Mouse (Mus musculus): ENCODE data around the gene Cmbl. TPM values are rescaled to one million over a fixed set of nuclear protein-coding genes. Genes with fewer than 3 reads are reported as not detected.
A peak's percentile ranks its signal among the peaks of the same experiment; 100 is the strongest.

Cmbl gene
- total and polyA plus RNA-seq, 2 experiments from 2014 or later, result 22.8 to 41.0 TPM

DNA sequence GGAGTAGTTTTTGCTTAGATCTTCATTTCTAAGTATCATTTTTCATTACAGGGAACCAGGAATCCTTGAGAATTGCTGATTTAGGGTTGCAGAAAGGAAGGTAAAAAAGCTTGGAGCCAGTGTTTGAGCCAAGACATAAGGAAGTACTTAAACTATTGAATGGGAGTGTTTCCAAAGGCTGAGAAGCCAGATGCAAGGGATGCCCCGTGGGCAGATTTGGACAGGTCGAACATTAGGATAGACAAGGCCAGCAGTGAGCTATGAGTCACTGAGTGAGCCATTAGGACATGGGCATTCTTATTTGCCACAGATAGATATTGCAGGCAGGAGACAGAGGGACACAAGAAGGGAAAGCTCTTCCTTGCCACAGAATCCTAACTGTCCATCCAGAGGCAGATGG is 49.5 kb downstream of the Cmbl start:
- H3K4me1 ChIP-seq (ENCODE audit: control insufficient read depth, insufficient read depth), result no peaks in the 10 kb centered on the region
- no peak for TF ChIP-seq CTCF (IDR thresholded peaks at IDR 0.05; ENCODE audit: low read depth)
- H3K27ac ChIP-seq (ENCODE audit: low read depth), result no peak overlapping the region
- H3K27me3 ChIP-seq (ENCODE audit: control insufficient read depth, insufficient read depth, low read length), result no peaks in the 10 kb centered on the region
- ATAC-seq (ENCODE audit: insufficient read depth, low read depth), result no peak
- no peak overlapping the region for H3K4me2 ChIP-seq (ENCODE audit: low read depth, low read length)
- H3K9me3 ChIP-seq (replicated peaks; ENCODE audit: control insufficient read depth, low read length), result no peaks in the 10 kb centered on the region
- peaks cover 31% of the 10 kb centered on the region for H3K36me3 ChIP-seq (replicated peaks; ENCODE audit: control insufficient read depth, insufficient read depth, low read length)
- no peak for DNase-seq (ENCODE audit: low spot score)
- no peak overlapping the region for H3K9ac ChIP-seq (replicated peaks; ENCODE audit: low read depth, low read length)
- 84% methylated on average over 2 of the region's 2 CpGs for WGBS
- no peak overlapping the region for H3K4me3 ChIP-seq (ENCODE audit: low read depth, low read length)

DNA sequence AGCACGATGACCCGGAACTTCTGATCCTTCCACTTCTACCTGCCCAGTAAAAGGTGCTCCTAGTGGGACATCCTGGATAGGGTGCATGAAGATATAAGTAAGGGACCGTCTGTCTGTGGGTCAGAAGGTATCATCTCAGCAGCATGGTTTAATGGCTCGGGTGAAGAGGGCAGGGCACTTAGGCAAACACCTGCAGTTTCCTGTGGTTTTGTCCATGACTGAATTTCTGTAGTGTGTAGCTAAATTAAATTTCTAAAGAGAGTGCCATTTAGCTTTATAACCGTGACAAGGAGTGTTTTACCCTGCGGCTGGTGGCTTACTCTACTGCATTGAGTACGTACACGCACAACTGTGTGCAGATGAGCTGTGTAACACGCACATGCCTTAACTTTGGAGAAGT is 52.1 kb downstream of the Cmbl start:
- H3K9ac ChIP-seq (replicated peaks; ENCODE audit: low read depth, low read length), result no peak overlapping the region
- TF ChIP-seq EP300 (IDR thresholded peaks at IDR 0.05; ENCODE audit: low read depth), result no peak
- no peak for TF ChIP-seq CTCF (IDR thresholded peaks at IDR 0.05; ENCODE audit: low read depth)
- peaks cover 44% of the 10 kb centered on the region for H3K36me3 ChIP-seq (replicated peaks; ENCODE audit: control insufficient read depth, insufficient read depth, low read length)
- H3K4me3 ChIP-seq (ENCODE audit: low read depth, low read length), result no peak overlapping the region
- no peak overlapping the region for H3K4me2 ChIP-seq (ENCODE audit: low read depth, low read length)
- H3K9me3 ChIP-seq (replicated peaks; ENCODE audit: control insufficient read depth, low read length), result no peaks in the 10 kb centered on the region
- H3K4me1 ChIP-seq (ENCODE audit: control insufficient read depth, insufficient read depth), result no peaks in the 10 kb centered on the region
- WGBS, result 88% methylated on average over 9 of the region's 9 CpGs
- ATAC-seq (ENCODE audit: insufficient read depth, low read depth) (no peak), DNase-seq (ENCODE audit: low spot score) (no peak)
- H3K27me3 ChIP-seq (ENCODE audit: control insufficient read depth, insufficient read depth, low read length), result no peaks in the 10 kb centered on the region
- H3K27ac ChIP-seq (ENCODE audit: low read depth), result no peak overlapping the region

DNA sequence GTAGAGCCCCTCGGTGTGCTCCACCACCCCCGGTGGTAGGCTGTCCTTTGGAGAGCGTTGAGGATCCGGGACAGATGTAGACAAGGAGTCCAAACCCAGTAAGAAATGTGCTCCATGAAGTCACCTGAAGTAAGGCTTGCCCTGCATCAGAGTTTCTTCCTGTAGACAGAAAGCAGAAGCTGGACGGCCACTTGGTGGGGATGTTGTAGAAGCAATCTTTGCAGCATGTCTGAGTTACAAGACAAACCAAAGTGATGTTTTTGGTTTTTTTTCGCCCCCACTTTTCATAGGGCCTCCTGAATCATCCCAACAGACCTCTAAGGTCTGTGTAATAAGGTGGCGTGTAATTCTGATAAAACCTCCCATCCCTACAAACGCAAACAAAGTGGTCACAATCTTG is 54.3 kb downstream of the Cmbl start:
- Histone ChIP-seq H3K4me2 (ENCODE audit: low read depth, low read length) (no peak overlapping the region), H3K4me1 (ENCODE audit: control insufficient read depth, insufficient read depth) (no peaks in the 10 kb centered on the region), H3K4me3 (ENCODE audit: low read depth, low read length) (no peak overlapping the region), H3K36me3 (replicated peaks; ENCODE audit: control insufficient read depth, insufficient read depth, low read length) (peaks cover 41% of the 10 kb centered on the region), H3K27me3 (ENCODE audit: control insufficient read depth, insufficient read depth, low read length) (no peaks in the 10 kb centered on the region), H3K9ac (replicated peaks; ENCODE audit: low read depth, low read length) (no peak overlapping the region), H3K27ac (ENCODE audit: low read depth) (no peak overlapping the region), H3K9me3 (replicated peaks; ENCODE audit: control insufficient read depth, low read length) (no peaks in the 10 kb centered on the region)
- TF ChIP-seq EP300 (IDR thresholded peaks at IDR 0.05; ENCODE audit: low read depth) (no peak), CTCF (IDR thresholded peaks at IDR 0.05; ENCODE audit: low read depth) (peak; percentile 5; the same call in 1 of the 2 replicates)
- ATAC-seq (ENCODE audit: insufficient read depth, low read depth) (no peak), DNase-seq (ENCODE audit: low spot score) (no peak)
- 92% methylated on average over 8 of the region's 8 CpGs for WGBS

DNA sequence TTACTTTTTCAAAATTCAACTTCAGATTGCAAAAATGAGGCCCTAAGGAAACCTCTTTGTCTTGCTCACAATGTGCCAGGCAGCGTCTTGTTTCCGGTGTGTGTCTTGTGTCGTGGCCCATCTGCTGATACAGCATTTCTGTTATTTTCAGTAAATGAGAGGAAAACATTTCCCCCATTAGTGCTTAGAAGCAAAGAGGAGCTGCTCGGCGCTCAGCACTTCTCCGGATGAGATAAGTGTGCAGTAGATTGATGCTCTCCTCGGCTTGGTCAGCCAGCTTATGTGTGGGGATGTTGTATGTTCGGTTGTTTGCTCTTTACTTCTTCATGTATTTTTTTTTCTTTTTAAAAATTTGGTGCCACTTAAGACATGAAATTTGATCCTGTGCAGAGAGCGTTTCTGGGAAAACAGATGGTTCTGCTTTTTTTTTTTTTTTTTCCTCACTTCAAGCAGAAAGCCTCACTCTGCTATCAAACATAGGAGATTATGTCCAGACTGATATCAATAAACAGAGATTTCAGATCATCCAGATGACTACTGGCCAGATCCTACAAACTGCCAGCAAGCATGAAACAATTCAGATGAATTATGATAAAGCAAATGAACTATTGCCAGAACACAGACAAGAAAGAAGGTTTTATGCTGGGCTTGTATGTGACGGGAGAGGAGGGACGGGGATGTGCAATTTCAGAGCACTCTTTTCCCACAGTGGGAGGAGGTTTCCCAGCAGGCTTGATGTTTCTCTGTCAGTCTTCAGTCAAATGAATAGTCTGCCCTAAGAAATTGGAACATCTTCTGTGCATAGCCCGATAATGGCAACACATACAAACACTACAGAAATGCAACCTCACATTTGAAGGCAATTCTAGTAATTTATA is 62.3 kb downstream of the Cmbl start:
- Histone ChIP-seq H3K9me3 (replicated peaks; ENCODE audit: control insufficient read depth, low read length) (no peaks in the 10 kb centered on the region), H3K36me3 (replicated peaks; ENCODE audit: control insufficient read depth, insufficient read depth, low read length) (no peaks in the 10 kb centered on the region), H3K9ac (replicated peaks; ENCODE audit: low read depth, low read length) (no peak overlapping the region), H3K4me1 (ENCODE audit: control insufficient read depth, insufficient read depth) (no peaks in the 10 kb centered on the region), H3K4me3 (ENCODE audit: low read depth, low read length) (no peak overlapping the region), H3K27ac (ENCODE audit: low read depth) (no peak overlapping the region), H3K27me3 (ENCODE audit: control insufficient read depth, insufficient read depth, low read length) (no peaks in the 10 kb centered on the region), H3K4me2 (ENCODE audit: low read depth, low read length) (no peak overlapping the region)
- no peak for TF ChIP-seq CTCF (IDR thresholded peaks at IDR 0.05; ENCODE audit: low read depth)
- no peak for TF ChIP-seq EP300 (IDR thresholded peaks at IDR 0.05; ENCODE audit: low read depth)
- DNase-seq (ENCODE audit: low spot score), result no peak
- WGBS, result 44% methylated on average over 12 of the region's 12 CpGs
- ATAC-seq (ENCODE audit: insufficient read depth, low read depth), result no peak

DNA sequence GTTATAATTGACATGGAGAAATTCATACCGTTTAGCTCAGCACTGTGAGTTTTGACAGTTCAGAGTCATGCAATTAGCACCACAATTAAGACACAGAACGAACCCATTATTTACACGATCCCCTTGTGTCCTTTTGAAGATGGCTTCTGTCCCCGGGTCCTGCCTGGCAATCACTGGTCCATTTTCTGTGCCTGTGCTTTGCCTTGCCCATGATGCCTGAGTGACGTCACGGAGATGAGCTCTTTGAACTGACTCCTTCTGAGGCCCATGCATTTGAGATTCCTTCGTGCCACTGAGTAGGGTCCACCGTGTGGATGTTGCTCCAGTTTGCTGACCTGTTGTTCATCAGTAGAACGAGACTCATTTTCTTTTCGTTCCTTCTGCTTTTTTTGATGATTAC is 63.0 kb downstream of the Cmbl start:
- Histone ChIP-seq H3K9me3 (replicated peaks; ENCODE audit: control insufficient read depth, low read length) (no peaks in the 10 kb centered on the region), H3K4me1 (ENCODE audit: control insufficient read depth, insufficient read depth) (no peaks in the 10 kb centered on the region), H3K9ac (replicated peaks; ENCODE audit: low read depth, low read length) (no peak overlapping the region), H3K4me3 (ENCODE audit: low read depth, low read length) (no peak overlapping the region), H3K36me3 (replicated peaks; ENCODE audit: control insufficient read depth, insufficient read depth, low read length) (no peaks in the 10 kb centered on the region), H3K27me3 (ENCODE audit: control insufficient read depth, insufficient read depth, low read length) (no peaks in the 10 kb centered on the region), H3K4me2 (ENCODE audit: low read depth, low read length) (no peak overlapping the region), H3K27ac (ENCODE audit: low read depth) (no peak overlapping the region)
- DNase-seq (ENCODE audit: low spot score), result no peak
- no peak for ATAC-seq (ENCODE audit: insufficient read depth, low read depth)
- no peak for TF ChIP-seq EP300 (IDR thresholded peaks at IDR 0.05; ENCODE audit: low read depth)
- 81% methylated on average over 10 of the region's 10 CpGs for WGBS

DNA sequence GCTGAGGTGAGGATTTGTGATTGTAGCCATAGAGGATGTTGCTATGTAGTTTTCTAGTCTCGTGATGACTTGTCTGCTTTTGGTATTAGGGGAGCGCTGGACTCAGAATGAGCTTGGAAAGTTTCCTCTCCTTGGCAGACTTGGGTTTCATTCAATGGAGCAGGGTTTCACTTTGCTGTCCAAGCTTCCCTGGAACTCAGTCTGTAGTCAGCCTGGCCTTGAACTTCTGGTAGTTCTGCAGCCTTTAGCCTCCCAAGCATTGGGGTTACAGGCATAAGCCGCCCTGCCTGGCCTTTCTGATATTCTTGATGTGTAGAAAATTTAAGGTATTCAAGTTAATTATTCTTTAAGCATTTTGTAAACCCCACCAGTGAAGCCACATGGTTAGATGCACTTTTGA is 64.4 kb downstream of the Cmbl start:
- no peak overlapping the region for H3K4me3 ChIP-seq (ENCODE audit: low read depth, low read length)
- no peaks in the 10 kb centered on the region for H3K4me1 ChIP-seq (ENCODE audit: control insufficient read depth, insufficient read depth)
- H3K27me3 ChIP-seq (ENCODE audit: control insufficient read depth, insufficient read depth, low read length), result no peaks in the 10 kb centered on the region
- H3K4me2 ChIP-seq (ENCODE audit: low read depth, low read length), result no peak overlapping the region
- ATAC-seq (ENCODE audit: insufficient read depth, low read depth) (no peak), DNase-seq (ENCODE audit: low spot score) (no peak)
- H3K27ac ChIP-seq (ENCODE audit: low read depth), result no peak overlapping the region
- WGBS, result 86% methylated on average over 3 of the region's 3 CpGs
- no peak overlapping the region for H3K9ac ChIP-seq (replicated peaks; ENCODE audit: low read depth, low read length)
- TF ChIP-seq CTCF (IDR thresholded peaks at IDR 0.05; ENCODE audit: low read depth) (no peak), EP300 (IDR thresholded peaks at IDR 0.05; ENCODE audit: low read depth) (no peak)
- H3K9me3 ChIP-seq (replicated peaks; ENCODE audit: control insufficient read depth, low read length), result no peaks in the 10 kb centered on the region
- H3K36me3 ChIP-seq (replicated peaks; ENCODE audit: control insufficient read depth, insufficient read depth, low read length), result no peaks in the 10 kb centered on the region

Measured in heart, postnatal 0 days (tissue).